Mouse (Mus musculus) heart, embryonic 12.5 days (tissue): ENCODE results near the gene Gm13696. TPM values are rescaled to one million over a fixed set of nuclear protein-coding genes. Genes with fewer than 3 reads are reported as not detected.

Experiments
- polyA plus RNA-seq: library from polyadenylated mRNA; unstranded; fragments of >200 nt; fragmentation: Nextera tagmentation; extraction: Ambion mirVana; gene quantifications from 2 replicates; pipeline ENCODE4 v1.2.1, GENCODE M21; 2016

The Gm13696 gene
- polyA plus RNA-seq, 1 experiment from 2014 or later: not detected

Other genes starting within 250 kb of the Gm13696 start
- gene Itgav, start 248.7 kb upstream of the Gm13696 start, polyA plus RNA-seq: 95.0 and 108 TPM in 2 replicates
- gene Fam171b, start 160.5 kb upstream of the Gm13696 start, polyA plus RNA-seq: 2.9 and 3.3 TPM in 2 replicates
- not detected in 2 replicates for gene Zswim2, start 31.9 kb upstream of the Gm13696 start, polyA plus RNA-seq
- gene Gm13698, start 17.4 kb upstream of the Gm13696 start, polyA plus RNA-seq: not detected in 2 replicates
- not detected in 2 replicates for gene Gm13693, start 11.6 kb upstream of the Gm13696 start, polyA plus RNA-seq
- not detected in 2 replicates for gene Gm13695, start 5.8 kb upstream of the Gm13696 start, polyA plus RNA-seq
- gene Gm13694, start 5.8 kb downstream of the Gm13696 start, polyA plus RNA-seq: not detected in 2 replicates
- gene Gm13697, start 11.6 kb downstream of the Gm13696 start, polyA plus RNA-seq: not detected in 2 replicates
- not detected in 2 replicates for gene Gm13691, start 17.4 kb downstream of the Gm13696 start, polyA plus RNA-seq